Mouse (Mus musculus): ENCODE measurements at regions not wholly inside any gene's neighbourhood (a gene's known extent, or its start where the extent isn't known, plus 50 kb on each side); places are given as distances from the start of the nearest gene placed in this dataset.

DNA sequence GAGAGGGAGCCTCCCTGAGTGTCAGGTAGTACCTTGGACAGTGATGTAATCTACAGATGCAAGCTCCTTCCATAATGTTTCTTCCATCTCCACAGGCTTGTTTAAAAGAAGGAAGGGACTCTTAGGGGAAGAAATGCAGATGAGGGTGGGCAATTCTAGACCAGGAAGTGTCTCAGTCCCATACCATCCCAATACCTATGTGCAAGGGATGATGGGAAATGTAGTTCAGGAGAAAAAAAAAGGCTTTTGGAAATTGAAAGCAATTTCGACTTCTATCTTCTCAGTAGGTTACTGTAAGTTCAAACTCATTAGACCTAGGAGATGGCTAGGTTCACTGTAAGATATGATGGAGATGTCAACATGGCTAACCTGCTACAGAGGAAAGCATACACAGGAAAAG lies 68.3 kb downstream of the Cd83 start:
- H3K9ac ChIP-seq (ENCODE audit: low read depth, low read length) = no peak overlapping the region
- H3K4me3 ChIP-seq (replicated peaks; ENCODE audit: low read depth, low read length) = no peak overlapping the region
- H3K4me1 ChIP-seq (replicated peaks; ENCODE audit: insufficient read depth, low read length) = 0 out of 2 replicates have a peak, but pooled peaks cover 9% of the 10 kb centered on the region
- no peak overlapping the region for H3K4me2 ChIP-seq (ENCODE audit: low read length)
- no peak for TF ChIP-seq CTCF (IDR thresholded peaks at IDR 0.05; ENCODE audit: low read depth)
- DNase-seq (ENCODE audit: low spot score) = no peak
- 79% methylated on average over 1 of the region's 1 CpGs for WGBS
- no peaks in the 10 kb centered on the region for H3K36me3 ChIP-seq (ENCODE audit: insufficient read depth, low read length)
- no peak for ATAC-seq (replicated peaks; ENCODE audit: low FRiP score, low read depth)
- H3K27ac ChIP-seq = no peak overlapping the region
- H3K27me3 ChIP-seq (ENCODE audit: insufficient read depth, low read length) = no peaks in the 10 kb centered on the region
- H3K9me3 ChIP-seq (replicated peaks; ENCODE audit: low read length) = no peaks in the 10 kb centered on the region

- H3K36me3 ChIP-seq (ENCODE audit: insufficient read depth, low read length) = no peaks in the 10 kb centered on the region
- no peaks in the 10 kb centered on the region for H3K27me3 ChIP-seq (ENCODE audit: insufficient read depth, low read length)
- H3K9me3 ChIP-seq (replicated peaks; ENCODE audit: low read length) = no peaks in the 10 kb centered on the region
- no peak for TF ChIP-seq CTCF (IDR thresholded peaks at IDR 0.05; ENCODE audit: low read depth)
- DNase-seq (ENCODE audit: low spot score) (no peak), ATAC-seq (replicated peaks; ENCODE audit: low FRiP score, low read depth) (no peak)
- H3K27ac ChIP-seq = no peak overlapping the region
- H3K4me3 ChIP-seq (replicated peaks; ENCODE audit: low read depth, low read length) = no peak overlapping the region
- WGBS = 92% methylated on average over 2 of the region's 2 CpGs
- H3K9ac ChIP-seq (ENCODE audit: low read depth, low read length) = no peak overlapping the region
- 0 out of 2 replicates have a peak, but pooled peaks cover 7% of the 10 kb centered on the region for H3K4me1 ChIP-seq (replicated peaks; ENCODE audit: insufficient read depth, low read length)
- H3K4me2 ChIP-seq (ENCODE audit: low read length) = no peak overlapping the region
Observed at GRCm38 (mm10) chr13:43854973-43855372, 70.4 kb downstream of the Cd83 start.

DNA sequence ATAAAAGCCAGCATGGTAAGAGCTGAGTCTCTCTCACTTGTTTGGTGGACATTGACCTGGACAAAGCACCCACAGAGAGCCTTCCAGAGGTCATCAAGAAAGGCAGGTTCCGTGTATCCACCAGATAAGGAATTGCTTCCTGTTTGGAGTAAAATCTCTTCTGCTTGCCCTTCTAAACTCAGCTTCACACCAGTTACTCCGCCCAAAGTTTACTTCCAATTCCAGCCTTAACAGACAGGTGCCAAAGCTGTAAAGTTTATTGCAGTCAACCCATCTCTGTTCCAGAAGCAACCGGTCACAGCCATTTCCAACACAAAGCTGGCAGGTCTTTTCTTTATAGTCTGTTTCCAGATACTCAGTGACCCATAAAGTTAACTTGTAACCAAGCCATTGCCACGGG lies 76.4 kb downstream of the Cd83 start:
- H3K4me1 ChIP-seq (replicated peaks; ENCODE audit: insufficient read depth, low read length) = peaks cover 22% of the 10 kb centered on the region; the same call in 1 of the 2 replicates
- WGBS = 17% methylated on average over 4 of the region's 4 CpGs
- no peak for ATAC-seq (replicated peaks; ENCODE audit: low FRiP score, low read depth)
- H3K27ac ChIP-seq = peak overlapping the region; percentile 63
- no peak overlapping the region for H3K9ac ChIP-seq (ENCODE audit: low read depth, low read length)
- no peaks in the 10 kb centered on the region for H3K27me3 ChIP-seq (ENCODE audit: insufficient read depth, low read length)
- no peak for TF ChIP-seq CTCF (IDR thresholded peaks at IDR 0.05; ENCODE audit: low read depth)
- H3K4me2 ChIP-seq (ENCODE audit: low read length) = no peak overlapping the region
- no peaks in the 10 kb centered on the region for H3K36me3 ChIP-seq (ENCODE audit: insufficient read depth, low read length)
- no peak overlapping the region for H3K4me3 ChIP-seq (replicated peaks; ENCODE audit: low read depth, low read length)
- H3K9me3 ChIP-seq (replicated peaks; ENCODE audit: low read length) = no peaks in the 10 kb centered on the region
- DNase-seq (ENCODE audit: low spot score) = peak; percentile 46

GRCm38 (mm10) chr13:43861424-43861823 lies 76.8 kb downstream of the Cd83 start:
- H3K27ac ChIP-seq = peak overlapping the region; percentile 63
- H3K4me1 ChIP-seq (replicated peaks; ENCODE audit: insufficient read depth, low read length) = peaks cover 22% of the 10 kb centered on the region; the same call in 1 of the 2 replicates
- H3K4me3 ChIP-seq (replicated peaks; ENCODE audit: low read depth, low read length) = no peak overlapping the region
- no peak for TF ChIP-seq CTCF (IDR thresholded peaks at IDR 0.05; ENCODE audit: low read depth)
- 55% methylated on average over 7 of the region's 7 CpGs for WGBS
- H3K4me2 ChIP-seq (ENCODE audit: low read length) = no peak overlapping the region
- no peaks in the 10 kb centered on the region for H3K9me3 ChIP-seq (replicated peaks; ENCODE audit: low read length)
- ATAC-seq (replicated peaks; ENCODE audit: low FRiP score, low read depth) (no peak), DNase-seq (ENCODE audit: low spot score) (no peak)
- no peaks in the 10 kb centered on the region for H3K27me3 ChIP-seq (ENCODE audit: insufficient read depth, low read length)
- H3K9ac ChIP-seq (ENCODE audit: low read depth, low read length) = no peak overlapping the region
- no peaks in the 10 kb centered on the region for H3K36me3 ChIP-seq (ENCODE audit: insufficient read depth, low read length)

GRCm38 (mm10) chr13:43862056-43862455 lies 77.5 kb downstream of the Cd83 start:
- 69% methylated on average over 5 of the region's 5 CpGs for WGBS
- DNase-seq (ENCODE audit: low spot score) = no peak
- Histone ChIP-seq H3K4me1 (replicated peaks; ENCODE audit: insufficient read depth, low read length) (peaks cover 22% of the 10 kb centered on the region; the same call in 1 of the 2 replicates), H3K9me3 (replicated peaks; ENCODE audit: low read length) (no peaks in the 10 kb centered on the region), H3K4me2 (ENCODE audit: low read length) (no peak overlapping the region), H3K27me3 (ENCODE audit: insufficient read depth, low read length) (no peaks in the 10 kb centered on the region), H3K4me3 (replicated peaks; ENCODE audit: low read depth, low read length) (no peak overlapping the region), H3K27ac (peak overlapping the region; percentile 63; the same call in 1 of the 2 replicates), H3K9ac (ENCODE audit: low read depth, low read length) (no peak overlapping the region), H3K36me3 (ENCODE audit: insufficient read depth, low read length) (no peaks in the 10 kb centered on the region)
- no peak for TF ChIP-seq CTCF (IDR thresholded peaks at IDR 0.05; ENCODE audit: low read depth)
- ATAC-seq (replicated peaks; ENCODE audit: low FRiP score, low read depth) = no peak

- no peak for DNase-seq (ENCODE audit: low spot score)
- 0 out of 2 replicates have a peak overlapping the region, but pooled peaks have one; percentile 63 for H3K27ac ChIP-seq
- 70% methylated on average over 6 of the region's 6 CpGs for WGBS
Observed at GRCm38 (mm10) chr13:43862586-43862985, 78.0 kb downstream of the Cd83 start.

GRCm38 (mm10) chr13:43863581-43864100 lies 79.1 kb downstream of the Cd83 start:
- Histone ChIP-seq H3K9ac (ENCODE audit: low read depth, low read length) (no peak overlapping the region), H3K27me3 (ENCODE audit: insufficient read depth, low read length) (no peaks in the 10 kb centered on the region), H3K4me2 (ENCODE audit: low read length) (no peak overlapping the region), H3K4me3 (replicated peaks; ENCODE audit: low read depth, low read length) (no peak overlapping the region), H3K36me3 (ENCODE audit: insufficient read depth, low read length) (no peaks in the 10 kb centered on the region), H3K4me1 (replicated peaks; ENCODE audit: insufficient read depth, low read length) (peaks cover 22% of the 10 kb centered on the region; the same call in 1 of the 2 replicates), H3K9me3 (replicated peaks; ENCODE audit: low read length) (no peaks in the 10 kb centered on the region), H3K27ac (peak overlapping the region; percentile 71)
- 72% methylated on average over 7 of the region's 7 CpGs for WGBS
- ATAC-seq (replicated peaks; ENCODE audit: low FRiP score, low read depth) (no peak), DNase-seq (ENCODE audit: low spot score) (no peak)
- no peak for TF ChIP-seq CTCF (IDR thresholded peaks at IDR 0.05; ENCODE audit: low read depth)

More at GRCm38 (mm10) chr13:43862586-43862985, 78.0 kb downstream of the Cd83 start:
- Histone ChIP-seq H3K36me3 (ENCODE audit: insufficient read depth, low read length) (no peaks in the 10 kb centered on the region), H3K4me3 (replicated peaks; ENCODE audit: low read depth, low read length) (no peak overlapping the region), H3K4me1 (replicated peaks; ENCODE audit: insufficient read depth, low read length) (peaks cover 22% of the 10 kb centered on the region; the same call in 1 of the 2 replicates), H3K27me3 (ENCODE audit: insufficient read depth, low read length) (no peaks in the 10 kb centered on the region), H3K4me2 (ENCODE audit: low read length) (no peak overlapping the region), H3K9ac (ENCODE audit: low read depth, low read length) (no peak overlapping the region), H3K9me3 (replicated peaks; ENCODE audit: low read length) (no peaks in the 10 kb centered on the region)
- no peak for ATAC-seq (replicated peaks; ENCODE audit: low FRiP score, low read depth)
- no peak for TF ChIP-seq CTCF (IDR thresholded peaks at IDR 0.05; ENCODE audit: low read depth)

Data from kidney, postnatal 0 days (tissue).